Mouse (Mus musculus): ENCODE results near the gene Ppm1f.
"Not testable (repeated sequence)": the region's sequence is repeated elsewhere in the genome, so short reads cannot be mapped to it uniquely, and the experiment has no call there.

Gene Ppm1f

DNA sequence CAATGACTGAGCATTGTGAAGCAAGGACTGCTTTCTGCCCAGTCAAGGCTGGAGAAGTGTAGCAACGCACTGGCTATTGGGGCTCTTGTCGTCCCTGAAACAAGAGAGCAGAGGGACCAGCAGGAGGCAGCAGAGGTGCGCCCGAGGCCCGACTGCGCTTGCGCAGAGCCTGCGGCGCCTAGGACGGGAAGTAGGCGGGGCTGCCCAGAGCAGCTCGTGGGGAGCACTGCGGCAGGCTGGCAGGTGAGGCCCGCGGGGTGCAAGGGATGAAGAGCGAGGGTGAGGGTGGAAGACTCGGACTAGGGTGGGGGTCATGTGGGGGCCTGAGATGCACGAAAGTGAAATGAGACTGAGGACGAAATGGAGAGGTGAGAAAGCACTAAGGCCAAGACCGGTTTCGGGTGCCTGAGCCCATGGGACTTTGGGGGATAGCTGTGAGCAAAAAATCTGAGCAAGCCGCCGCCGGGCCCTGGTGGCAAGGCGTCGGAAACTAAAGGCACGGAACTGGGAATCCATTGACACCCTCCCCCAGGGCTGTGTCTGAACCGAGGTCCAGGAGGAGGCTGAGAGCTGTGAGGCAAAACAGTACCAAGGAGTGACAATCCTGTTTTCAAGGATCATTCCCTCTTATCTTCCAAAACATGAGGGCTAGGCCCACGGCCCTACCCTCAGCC is at the start of gene Ppm1f:
TSS of gene Ppm1f (plus strand) at position 88 of the 674 bp plus-strand sequence.
- peak; percentile 96 for DNase-seq

DNA sequence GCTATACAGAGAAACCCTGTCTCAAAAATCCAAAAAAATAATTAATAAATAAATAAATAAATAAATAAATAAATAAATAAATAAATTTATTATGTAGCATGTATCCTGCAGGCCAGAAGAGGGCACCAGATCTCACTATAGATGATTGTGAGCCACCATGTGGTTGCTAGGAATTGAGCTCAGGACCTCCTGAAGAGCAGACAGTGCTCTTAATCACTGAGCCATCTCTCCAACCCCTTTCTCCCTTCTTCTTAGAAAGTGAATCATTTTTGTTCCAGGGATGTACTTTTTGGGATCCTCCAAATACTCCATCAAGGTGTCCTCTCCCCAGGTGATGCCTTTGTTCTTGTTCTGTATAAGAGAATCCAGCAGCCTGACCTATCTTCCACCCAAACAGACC is 47.1 kb upstream of the Ppm1f start:
- no peak for DNase-seq

DNA sequence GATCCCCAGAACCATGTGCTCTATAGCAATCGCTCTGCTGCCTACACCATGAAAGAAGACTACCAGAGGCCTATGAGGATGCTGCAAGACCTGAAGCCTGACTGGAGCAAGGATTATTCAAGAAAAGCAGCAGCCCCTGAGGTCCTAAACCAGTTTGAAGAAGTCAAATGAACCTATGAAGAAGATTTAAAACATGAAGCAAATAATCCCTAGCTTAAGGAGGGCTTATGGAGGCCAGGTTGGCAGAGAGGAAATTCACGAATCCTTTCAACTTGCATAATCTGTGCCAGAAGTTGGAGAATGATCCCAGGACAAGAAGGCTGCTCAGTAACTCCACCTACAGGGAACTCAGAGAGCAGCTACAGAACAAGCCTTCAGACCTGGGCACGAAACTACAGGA is 43.9 kb upstream of the Ppm1f start:
- no peak for DNase-seq

DNA sequence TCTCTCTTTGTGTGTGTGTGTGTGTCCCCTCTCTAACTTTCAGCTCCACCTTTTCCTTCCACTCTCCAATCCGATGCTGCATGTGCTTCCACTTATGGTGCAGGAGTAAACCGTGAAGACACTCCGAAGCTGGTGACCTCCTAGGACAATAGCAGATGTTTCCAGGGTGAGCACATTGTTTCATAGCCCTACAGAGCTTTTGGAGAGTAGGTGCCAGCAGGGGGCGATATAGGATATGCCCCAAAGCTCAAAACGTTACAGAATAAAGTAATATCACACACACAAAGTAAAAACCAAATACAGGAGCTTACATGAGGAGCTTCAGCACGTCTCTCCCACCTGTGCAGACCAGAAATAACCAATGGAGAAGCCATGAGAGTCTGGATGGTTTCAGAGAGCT is 41.4 kb upstream of the Ppm1f start:
- DNase-seq: no peak

DNA sequence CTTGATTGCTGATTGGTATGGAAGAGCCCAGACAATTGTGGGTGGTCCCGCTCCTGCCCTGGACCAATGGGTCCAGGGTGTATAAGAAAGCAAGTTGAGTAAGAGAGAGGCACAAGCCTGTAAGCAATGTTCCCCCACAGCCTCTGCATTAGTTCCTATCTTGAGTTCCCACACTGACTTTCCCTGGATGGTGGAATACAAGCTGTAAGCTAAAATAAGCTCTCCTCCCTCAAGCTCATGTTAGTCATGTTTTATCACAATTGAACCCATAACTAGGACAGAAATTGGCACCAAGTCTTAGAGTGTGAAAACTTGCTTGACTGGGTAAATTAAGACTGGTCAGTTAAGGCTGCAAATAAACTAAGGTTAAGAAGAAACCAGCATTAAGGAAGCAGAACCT is 40.7 kb upstream of the Ppm1f start:
- no peak for DNase-seq

DNA sequence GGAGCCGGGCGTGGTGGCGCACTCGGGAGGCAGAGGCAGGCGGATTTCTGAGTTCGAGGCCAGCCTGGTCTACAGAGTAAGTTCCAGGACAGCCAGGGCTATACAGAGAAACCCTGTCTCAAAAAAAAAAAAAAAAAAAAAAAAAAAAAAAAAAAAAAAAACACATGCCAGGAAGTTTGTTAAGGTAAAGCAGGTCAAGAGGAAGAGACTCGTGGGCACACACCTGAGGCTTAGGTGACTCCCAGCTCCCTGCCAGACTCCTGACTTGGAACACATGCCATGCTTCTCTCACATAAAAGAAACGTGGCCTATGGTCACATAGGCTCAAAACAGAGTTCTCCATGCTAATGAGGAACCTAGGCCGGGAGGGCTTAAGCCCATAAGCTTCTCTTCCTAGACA is 40.2 kb upstream of the Ppm1f start:
- not testable (repeated sequence) for DNase-seq

DNA sequence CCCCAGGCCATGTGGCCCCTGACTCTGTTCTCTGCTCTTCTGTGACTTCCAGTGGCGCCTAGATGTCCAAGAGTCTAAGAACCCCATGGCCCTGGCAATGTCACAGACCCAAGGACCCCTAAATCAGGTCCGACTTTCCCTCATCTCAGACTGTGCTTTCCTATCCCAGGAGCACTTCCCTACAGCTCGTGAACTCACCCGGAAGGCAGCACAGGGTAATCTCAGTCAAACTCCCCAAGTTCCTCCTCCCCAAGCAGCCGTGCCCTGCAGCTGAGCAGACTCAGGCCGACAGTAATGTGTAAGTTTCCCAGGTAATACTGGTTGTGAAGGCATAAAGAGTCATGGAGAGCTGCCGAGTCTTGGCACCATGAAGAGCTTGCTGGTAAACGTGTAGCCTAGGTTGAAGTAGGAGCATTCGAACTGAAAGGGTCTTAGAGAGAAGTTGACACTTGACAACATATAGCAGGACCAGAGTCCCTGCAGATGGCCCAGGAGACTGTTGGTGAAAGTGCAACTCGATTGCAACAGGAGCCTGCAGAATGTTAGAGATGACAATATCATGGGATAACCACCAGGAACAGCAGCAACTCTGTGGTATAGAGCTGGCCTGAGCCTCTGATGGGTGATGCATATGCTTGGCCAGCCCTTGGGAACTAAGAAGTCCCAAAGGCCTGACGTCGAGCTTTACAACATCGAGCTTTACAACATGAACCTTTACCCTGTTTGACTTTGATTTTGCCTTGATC is 39.4 kb upstream of the Ppm1f start:
- DNase-seq: no peak

DNA sequence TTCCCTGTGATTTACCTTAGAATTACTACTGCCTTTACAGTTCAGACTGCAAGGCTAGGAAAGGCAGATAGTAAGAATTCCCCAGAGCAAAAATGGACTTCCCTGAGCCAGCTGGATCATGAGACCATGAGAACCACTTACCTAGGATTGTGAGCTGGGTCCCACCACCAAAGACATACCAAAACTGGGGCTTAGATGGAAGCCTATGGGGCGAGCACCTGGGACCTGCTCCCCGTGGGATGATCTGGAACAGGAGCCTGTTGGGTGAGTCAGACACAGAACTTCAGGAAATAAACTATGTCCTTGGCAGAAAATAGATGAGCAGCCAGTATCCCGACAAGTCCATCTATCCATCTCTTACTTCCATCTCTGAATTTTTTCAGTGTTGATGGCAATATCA is 34.0 kb upstream of the Ppm1f start:
- no peak for DNase-seq

DNA sequence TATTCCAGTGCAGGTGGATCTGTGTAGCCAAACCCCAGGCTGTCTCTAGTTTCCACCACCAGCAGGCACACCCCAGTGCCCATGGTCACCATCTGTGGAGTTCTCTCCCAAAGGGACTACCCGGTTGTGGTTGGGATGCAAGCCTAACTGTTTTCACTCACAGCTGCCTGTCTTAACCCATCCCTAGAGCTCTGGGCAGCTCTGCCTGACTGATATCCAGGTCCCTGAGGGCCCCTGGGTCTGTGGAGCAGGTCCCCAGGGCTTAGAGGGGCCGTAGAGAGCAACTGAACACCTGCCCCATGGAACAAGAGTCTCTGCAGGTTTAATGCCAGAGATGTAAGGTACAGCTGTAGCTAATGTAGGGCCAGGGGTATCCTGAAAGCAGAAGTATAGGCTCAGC is 32.3 kb upstream of the Ppm1f start, which contains the start of gene Igll1:
TSS of gene Igll1 (minus strand) at position 8 of the 400 bp plus-strand sequence.
- DNase-seq: no peak

DNA sequence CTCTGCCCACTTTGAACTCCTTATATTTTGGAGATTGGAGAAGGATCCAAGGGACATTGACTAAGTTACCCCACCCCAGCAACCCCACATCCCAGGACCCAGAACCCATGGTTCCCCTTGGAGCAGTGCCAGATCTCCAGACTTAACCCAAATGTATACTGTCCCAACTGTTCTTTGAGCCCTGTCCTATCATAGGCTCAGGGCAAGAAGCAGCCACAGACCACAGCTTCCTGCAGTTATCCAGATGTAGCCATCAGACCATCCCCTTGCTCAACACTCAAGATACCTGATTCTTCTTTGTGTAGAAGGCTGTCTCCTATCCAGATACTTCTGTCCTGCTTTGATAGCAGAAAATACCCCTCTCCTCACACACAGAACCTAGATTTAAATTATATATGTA is 31.1 kb upstream of the Ppm1f start:
- no peak for DNase-seq

DNA sequence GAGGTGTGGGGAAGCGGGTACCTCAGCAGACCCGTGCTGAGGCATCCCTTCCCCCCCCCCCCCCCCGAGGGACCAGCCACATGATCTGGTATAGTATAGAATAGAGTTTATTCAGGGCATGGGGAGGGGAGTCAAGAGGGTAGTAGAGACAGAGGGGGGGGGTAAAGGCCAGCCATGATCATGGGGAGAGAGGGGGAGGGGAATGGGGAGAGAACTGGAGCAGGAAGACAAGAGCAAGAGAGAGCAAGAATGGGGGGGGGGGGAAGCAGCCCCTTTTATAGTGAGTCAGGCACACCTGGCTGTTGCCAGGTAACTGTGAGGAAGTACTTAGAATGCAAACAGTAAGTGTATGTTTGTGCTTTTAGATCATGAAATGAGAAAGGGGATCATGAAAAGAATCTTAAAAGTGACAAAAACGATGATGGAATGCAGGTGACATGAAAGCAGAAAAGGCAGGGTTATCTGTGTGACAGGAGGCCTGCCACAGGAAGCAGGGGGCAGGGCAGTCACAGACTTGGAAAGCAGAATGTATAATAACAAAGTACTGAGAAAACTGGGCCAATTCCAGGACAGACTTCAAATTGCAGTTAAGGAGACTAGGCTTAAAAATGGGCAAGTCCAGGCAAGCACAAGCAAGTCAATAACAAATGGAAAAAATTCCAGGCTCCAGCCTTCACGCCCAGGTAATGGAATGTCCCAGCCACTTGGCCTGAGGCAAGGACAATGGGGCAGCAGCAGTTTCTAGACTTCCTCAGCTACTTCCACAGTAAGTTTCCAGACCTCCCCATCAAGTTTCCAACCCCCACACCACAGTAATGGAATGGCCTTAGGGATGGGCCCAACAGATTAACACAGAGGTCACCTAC is 30.3 kb upstream of the Ppm1f start:
- DNase-seq: no peak

DNA sequence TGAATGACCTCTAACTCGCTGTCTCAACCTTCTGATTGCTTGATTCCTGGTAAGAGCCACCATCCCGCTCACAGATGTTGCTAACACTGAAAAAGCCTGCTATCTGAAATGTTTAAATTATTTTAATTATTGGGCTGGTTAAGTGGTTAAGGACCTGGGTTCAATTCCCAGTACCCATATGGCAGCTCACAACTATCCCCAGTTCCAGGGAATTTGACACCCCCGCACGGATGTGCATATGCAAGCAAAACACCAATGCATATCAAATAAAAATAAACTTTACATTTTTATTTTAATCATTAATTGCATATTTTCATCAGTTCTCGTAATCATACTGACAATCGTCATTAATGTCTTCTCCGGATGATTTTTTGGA is 26.0 kb upstream of the Ppm1f start:
- DNase-seq: no peak

DNA sequence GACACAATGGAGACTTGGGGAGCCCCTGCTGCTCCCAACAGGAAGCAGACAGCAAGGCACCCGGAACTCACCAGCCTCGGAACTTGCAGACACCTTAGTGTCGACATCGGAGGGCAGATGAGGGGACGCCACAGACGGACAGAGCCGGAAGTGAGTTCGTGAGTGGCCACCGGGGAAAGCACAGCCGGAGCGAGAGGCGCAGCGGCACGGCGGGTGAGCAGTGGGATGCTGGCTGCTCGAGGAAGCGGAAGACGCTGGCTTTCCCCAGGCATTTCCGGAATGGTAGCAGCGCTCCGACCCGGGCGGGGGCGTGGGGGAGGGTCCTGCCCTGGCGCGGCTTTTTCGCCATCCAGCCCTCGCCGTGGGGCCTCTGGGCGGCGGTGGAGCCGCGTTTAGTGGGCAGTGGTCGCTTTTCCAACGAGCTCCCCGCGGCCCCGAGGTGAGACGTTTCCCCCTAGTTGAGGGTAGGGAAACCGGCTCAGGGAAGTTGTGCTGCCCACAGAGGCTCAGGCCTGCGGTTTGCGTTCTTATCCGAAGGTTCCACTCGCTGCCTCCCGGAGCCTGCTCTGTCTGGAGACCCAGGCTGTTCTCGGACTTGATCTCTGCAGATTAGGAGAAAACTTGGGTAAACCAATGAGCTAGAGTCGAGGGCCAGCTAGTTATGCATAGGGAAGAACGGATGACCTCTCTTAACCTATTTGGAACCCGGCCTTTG is 25.5 kb upstream of the Ppm1f start, which contains the start of the genes Top3b and Vpreb1:
TSS of gene Top3b (plus strand) at position 120 of the 715 bp plus-strand sequence.
TSS of gene Vpreb1 (minus strand) at position 227 of the 715 bp plus-strand sequence.
- DNase-seq: peak; percentile 90

DNA sequence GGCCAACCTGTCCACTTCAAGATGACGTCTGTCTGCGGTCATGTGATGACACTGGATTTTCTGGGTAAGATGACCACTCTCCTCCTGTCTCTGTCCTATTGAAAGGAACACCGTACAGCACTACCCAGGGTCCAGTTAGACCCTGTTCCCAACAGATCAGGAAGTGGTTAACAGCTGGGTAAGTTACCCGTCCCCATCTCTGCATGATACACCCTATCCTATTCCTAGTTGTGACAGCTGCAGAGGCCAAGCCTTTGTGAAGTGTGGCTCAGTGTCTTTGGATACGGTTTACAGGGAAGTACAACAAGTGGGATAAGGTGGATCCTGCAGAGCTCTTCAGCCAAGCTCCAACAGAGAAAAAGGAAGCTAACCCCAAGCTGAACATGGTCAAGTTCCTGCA is 17.2 kb upstream of the Ppm1f start:
- DNase-seq: no peak

DNA sequence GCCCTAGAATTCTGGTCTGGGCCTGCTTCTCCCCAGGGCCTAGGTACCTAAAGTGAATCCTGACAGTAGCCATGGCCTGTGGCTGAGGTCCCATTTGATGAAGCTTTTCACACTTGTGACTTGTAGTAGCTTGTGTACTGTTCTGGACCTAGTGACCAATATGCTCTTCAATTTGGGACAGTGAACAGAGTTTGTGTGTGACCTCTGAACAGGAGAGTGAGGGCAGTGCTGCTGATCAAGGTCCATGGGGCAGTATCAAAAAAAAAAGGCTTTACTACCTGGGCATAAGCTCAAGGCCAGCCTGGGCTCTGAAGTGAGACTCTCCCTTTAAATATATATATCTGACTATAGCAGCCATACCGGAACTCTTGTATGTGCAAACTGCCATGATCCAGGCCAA is 7.9 kb upstream of the Ppm1f start:
- no peak for DNase-seq

DNA sequence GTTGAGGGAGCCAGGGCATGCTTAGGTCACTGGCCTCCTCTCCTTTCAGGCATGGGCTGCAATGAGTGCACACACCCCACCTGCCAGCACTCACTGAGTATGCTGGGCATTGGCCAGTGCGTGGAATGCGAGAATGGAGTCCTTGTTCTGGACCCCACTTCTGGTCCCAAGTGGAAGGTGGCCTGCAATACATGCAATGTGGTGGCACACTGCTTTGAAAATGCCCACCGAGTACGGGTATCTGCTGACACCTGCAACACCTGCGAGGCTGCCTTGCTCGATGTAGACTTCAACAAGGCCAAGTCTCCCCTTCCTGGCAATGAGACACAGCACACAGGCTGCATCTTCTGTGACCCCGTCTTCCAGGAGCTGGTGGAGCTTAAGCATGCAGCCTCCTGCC is 3.9 kb upstream of the Ppm1f start:
- DNase-seq: no peak

DNA sequence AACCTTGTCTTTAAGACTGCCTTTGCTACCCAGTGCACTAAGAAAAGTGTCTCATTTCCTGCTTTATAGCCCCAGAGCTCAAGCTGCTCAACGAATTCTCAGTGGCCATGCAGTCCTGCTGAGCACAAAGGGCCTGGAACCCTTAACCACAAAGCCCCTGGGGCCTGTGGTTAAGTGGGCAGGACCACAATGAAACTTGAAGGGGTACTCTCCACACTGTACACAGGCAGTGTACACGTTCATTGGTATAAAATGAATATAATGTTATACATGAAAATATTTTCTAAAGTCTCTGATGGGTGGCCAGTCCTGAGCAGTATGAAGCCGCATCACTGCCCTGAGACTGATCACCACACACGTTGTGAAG is 271 bp upstream of the Ppm1f start:
- DNase-seq: no peak

DNA sequence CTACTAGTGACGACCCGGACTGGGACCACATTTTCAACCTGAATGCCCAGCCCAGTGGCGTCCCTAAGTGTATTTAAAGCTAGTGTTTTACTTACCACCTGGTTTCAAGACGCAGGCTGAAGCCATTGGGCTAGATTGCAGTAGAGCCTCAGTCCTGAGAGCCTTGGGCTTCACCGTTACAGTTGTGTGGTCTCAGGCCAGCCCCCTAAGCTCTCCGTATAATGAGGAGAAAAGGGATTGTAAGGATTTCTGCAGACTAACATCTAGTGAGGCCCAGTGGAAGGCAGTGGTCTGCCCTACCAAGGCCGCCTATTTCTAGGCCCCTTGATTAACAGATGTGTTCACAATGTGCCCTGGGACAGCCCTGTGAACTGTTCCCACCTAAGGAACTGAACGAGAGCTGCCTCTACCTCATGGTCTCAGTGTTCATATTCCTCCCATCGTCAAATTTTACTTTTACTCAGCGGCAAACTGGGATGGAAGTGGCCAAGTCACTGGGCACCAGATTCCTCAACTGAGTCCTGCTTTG is 851 bp downstream of the Ppm1f start:
- peak; percentile 33 for DNase-seq

DNA sequence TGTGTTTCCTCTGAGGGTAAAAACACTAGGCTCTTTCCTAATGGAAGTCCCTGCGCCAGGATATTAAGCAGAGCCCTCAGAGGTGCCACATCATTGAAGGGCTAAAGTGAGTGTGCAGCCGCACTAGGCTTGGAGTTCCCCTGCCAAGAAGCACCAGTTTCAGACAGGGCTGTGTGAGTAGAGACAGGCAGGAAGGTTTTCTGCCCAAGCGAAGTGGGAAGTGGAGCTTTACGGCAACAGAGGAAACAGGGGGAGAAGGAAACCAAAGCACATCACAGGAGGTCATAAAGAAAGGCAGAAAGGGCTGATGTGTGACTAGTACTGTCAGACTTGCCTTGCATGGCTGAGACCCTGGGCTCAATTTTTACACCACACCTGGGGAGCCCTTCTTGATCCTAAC is 6.1 kb downstream of the Ppm1f start:
- DNase-seq: no peak

DNA sequence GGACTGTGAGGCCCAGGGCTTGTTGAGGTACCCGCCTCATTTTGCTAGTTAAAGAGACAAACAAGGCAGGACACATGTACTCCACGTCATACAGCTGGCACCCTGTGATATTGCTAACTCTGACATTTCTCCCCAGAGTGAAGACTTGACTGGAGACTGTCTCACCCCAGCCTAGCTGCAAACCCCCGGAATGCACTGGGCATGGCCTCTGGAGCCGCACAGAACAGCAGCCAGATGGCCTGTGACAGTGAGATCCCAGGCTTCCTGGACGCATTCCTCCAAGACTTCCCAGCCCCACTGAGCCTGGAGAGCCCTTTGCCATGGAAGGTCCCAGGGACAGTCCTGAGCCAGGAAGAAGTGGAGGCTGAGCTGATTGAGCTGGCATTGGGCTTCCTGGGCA is 6.9 kb downstream of the Ppm1f start:
- no peak for DNase-seq

DNA sequence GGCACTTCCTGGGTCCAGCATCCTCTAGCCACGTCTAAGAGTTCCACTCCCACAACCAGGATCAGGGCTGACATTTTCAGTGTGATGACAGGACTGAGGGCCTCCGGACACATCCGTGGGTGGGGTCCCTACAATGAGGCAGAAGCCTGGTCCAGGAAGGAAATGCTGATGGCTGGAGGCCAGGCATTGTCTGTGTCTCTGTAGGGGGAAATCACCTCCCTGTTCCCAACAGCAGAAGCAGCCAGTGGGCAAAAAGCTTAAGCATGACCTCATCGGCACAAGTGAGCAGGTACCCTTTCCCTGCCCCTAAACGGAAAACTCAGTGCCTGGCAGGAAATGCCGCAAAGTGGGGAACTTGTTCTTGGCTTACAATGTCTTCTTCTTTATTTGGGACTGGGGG is 11.5 kb downstream of the Ppm1f start:
- DNase-seq: no peak
